Mouse (Mus musculus) urinary bladder, postnatal 25 days (tissue): Measurements from ENCODE around the gene 5730480H06Rik.

Source experiments
- DNase-seq: peaks from one replicate; pipeline ENCODE4 v3.0.0; 2022; ENCODE audit warnings: low spot score

The 5730480H06Rik gene

DNA sequence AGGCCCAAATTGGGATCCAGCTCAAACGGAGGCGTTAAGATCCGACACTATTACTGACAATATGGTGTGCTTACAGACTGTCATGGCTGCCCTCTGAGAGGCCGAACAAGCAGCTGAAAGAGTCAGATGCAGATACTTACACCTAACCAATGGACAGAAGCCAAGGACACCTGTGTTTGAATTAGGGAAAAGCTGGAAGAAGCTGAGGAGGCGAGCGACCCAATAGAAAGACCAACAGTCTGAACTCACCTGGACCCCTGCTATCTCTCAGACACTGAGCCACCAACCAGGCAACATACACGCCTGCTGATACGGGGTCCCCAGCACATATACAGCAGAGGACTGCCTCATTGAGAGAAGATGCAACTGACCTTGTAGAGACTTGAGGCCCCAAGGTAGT is at the start of gene 5730480H06Rik:
TSS of gene 5730480H06Rik (plus strand) at position 301 of the 400 bp plus-strand sequence.
- no peak for DNase-seq

DNA sequence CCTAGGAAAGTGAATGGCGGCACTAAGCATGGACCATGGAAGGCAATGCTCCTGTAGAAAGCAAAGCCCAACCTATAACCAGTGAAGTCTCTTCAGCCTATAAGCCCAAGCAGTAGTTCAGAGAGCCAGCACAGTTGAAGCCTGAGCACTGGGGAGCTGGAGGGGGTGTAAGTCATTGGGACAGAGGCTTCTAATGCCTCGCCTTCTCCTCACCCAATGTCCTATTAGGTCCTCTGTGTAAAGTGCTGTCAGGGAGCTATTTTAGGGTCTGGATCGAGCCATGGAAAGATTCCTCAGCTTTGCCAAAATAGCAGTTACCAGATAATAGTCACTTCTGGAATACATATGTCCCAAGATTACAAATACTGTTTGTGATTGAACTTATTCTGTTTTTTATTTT is 26.6 kb upstream of the 5730480H06Rik start:
- no peak for DNase-seq

GRCm38 (mm10) chr5:48315057-48315602 is 12.6 kb upstream of the 5730480H06Rik start:
- no peak for DNase-seq

GRCm38 (mm10) chr5:48320597-48320996 is 7.2 kb upstream of the 5730480H06Rik start:
- no peak for DNase-seq

GRCm38 (mm10) chr5:48326221-48326620 is 1.5 kb upstream of the 5730480H06Rik start:
- no peak for DNase-seq

DNA sequence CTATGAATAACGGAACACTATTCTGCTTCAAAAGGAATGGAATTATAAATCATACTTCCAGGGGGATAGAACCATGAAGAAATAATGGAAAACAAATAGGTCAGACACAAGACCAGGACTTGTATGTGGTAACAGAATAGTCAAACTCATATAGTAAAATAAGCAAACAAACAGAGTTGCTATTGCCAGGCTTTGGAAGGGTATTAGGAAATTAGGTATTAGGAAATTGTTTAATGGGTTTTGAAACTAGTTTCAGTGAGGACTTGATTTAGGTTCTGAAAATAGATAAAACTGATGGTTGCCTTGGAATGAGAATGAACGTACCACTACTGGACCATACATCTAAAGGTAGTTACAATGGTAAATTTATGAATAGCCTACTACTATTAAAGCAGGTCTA is 2.0 kb downstream of the 5730480H06Rik start:
- DNase-seq: no peak

GRCm38 (mm10) chr5:48330817-48331216 is 3.1 kb downstream of the 5730480H06Rik start:
- no peak for DNase-seq

DNA sequence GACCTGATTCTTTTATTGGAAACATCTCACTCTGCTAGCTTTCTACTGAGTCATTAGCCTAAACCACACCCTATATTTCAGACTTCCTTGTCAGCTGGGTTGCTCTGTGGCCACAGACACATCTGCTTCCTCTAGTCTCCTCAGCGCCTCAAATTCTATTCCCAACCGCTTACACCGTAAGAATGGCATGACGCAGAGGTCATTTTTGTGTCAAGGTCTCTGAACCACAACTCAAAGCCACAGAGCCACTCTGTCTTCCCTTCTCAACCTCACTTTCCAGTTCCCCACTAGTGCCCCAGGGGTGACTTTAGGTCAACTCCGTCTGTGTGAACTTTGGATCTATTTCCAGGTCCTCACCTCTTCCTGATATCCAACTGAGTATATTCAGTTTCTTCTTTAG is 3.7 kb downstream of the 5730480H06Rik start:
- DNase-seq: no peak

GRCm38 (mm10) chr5:48333407-48333806 is 5.7 kb downstream of the 5730480H06Rik start:
- no peak for DNase-seq

- DNase-seq: no peak
Measured at GRCm38 (mm10) chr5:48333884-48334513, 6.2 kb downstream of the 5730480H06Rik start.

GRCm38 (mm10) chr5:48340808-48341433 is 13.2 kb downstream of the 5730480H06Rik start:
- no peak for DNase-seq

- no peak for DNase-seq
Measured at GRCm38 (mm10) chr5:48345095-48345982, 17.6 kb downstream of the 5730480H06Rik start.

DNA sequence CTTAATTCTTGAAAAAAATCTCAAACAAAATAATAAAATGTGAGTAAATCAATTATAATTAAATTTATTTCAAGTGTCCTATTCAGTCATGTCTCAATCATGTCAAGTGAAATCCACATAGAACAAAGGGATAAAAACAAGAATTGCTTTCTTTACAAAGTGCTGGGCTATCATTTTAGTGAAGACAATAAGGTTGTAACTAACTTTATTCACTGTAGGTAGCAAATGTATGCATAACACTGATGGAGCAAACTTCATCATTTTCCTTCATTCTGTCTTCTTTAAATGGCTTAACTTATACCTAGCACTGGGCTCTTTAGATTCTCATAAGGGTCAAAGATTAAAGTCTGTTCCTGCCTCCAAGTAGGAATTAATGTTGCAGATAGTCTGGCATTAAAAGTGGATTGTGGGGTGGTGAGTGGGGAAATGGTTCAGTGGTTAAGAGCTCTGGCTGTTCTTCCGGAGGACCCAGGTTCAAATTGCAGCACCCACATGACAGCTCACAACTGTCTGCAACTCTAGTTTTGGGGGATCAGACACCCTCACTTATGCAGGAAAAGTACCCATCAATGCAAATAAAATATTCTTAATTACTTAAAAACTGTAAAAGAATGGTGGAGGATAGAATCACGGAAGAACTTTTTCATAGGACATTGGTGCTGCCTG is 18.4 kb downstream of the 5730480H06Rik start:
- no peak for DNase-seq

- no peak for DNase-seq
Measured at GRCm38 (mm10) chr5:48349309-48349708, 21.6 kb downstream of the 5730480H06Rik start.

- DNase-seq: peak; percentile 91
Measured at GRCm38 (mm10) chr5:48371890-48372766, 44.4 kb downstream of the 5730480H06Rik start.

DNA sequence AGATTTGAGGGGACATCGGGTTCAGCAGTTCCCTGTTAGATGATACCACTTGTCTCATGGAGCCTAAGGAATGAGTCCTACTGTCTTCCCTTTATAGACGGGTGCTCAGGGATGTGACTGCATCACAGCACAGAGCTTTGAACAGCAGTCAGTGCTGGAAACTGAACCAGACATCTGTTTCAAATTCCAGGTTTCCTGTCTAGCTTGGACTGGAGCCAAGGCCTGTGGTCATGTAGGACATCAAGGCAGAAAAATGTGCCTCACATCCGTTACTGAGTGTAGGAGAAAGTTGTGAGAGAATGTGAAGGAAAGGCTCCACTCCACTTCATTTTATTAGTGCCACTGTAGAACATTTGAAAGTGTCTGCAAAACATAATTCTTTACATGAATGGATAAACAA is 74.7 kb downstream of the 5730480H06Rik start:
- no peak for DNase-seq

DNA sequence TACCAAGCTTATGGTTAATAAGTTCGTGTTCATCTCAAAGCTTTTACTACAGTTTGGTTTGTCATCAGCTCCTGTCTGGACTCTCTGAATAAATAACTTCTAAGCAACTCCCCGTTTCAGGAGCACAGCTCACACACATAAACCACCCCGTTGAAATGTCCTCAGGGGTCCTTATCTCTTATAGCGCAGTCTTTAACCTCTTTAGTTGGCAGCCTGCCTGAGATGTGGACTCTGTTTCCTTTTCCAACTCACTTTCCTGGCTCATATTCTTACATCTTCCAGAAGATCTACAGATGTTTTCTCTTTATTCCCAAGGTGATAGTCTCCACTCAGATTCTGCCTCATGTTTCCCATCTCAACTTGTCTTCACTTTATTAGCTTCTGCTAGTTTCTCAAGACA is 80.5 kb downstream of the 5730480H06Rik start:
- no peak for DNase-seq

- DNase-seq: no peak
Measured at GRCm38 (mm10) chr5:48410348-48410747, 82.6 kb downstream of the 5730480H06Rik start.

GRCm38 (mm10) chr5:48411462-48411861 is 83.7 kb downstream of the 5730480H06Rik start:
- no peak for DNase-seq

GRCm38 (mm10) chr5:48412261-48412660 is 84.5 kb downstream of the 5730480H06Rik start:
- DNase-seq: no peak

DNA sequence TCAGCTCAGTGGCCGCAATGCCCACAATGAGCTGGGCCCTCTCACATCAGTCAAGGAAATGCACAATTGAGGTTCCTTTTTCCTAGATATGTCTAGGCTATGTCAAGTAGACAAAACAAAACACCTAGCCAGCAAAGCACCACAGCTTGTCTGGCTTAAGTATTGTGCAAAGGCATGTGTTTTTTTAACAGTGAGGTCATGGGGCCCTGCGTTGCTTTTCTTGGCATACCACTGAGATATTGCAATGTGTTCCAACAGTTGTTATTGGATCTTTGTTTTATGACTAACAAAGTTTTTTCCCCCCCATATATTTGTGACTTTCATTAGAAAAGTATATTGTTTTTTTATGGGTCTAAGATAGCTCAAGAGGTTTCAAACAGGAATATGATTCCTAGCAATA is 92.0 kb downstream of the 5730480H06Rik start:
- no peak for DNase-seq
